Mouse (Mus musculus): ENCODE measurements around the gene Prkch.

- TF ChIP-seq POLR2A (IDR thresholded peaks at IDR 0.05; ENCODE audit: borderline replicate concordance, insufficient read depth, low read length) (no peak), CTCF (IDR thresholded peaks at IDR 0.05; ENCODE audit: borderline replicate concordance, insufficient read depth, low read depth, low read length) (no peak)
These were observed 24.7 kb downstream of the Prkch start for GRCm38 (mm10) chr12:73609262-73609661.
